In genomic region chr11:51398084-51398483, GRCm38 (mm10) we compare ENCODE assay signal across 21 mouse cellular contexts.
DNase-seq lines count a peak whose midpoint lies in the region; ATAC-seq and TF ChIP-seq lines count a peak whose summit lies in the region.
"Had no signal": no experiment of that assay in that cellular context is flagged by ENCODE, and none has a peak within 500 bp of the region (broad histone marks: within the 10 kb centered on the region; RNA-seq: fewer than 3 reads in every experiment).

No protein-coding gene starts in this region.

- H3K4me1 ChIP-seq in intestine, embryonic 14.5 days (replicated peaks; ENCODE audit: control insufficient read depth, insufficient read depth, low read length), result peaks cover 25% of the 10 kb centered on the region
- 0 out of 2 replicates have a peak, but pooled peaks cover 6% of the 10 kb centered on the region for H3K4me1 ChIP-seq in intestine, embryonic 16.5 days (ENCODE audit: control insufficient read depth, insufficient read depth, low read length)
- no peaks in the 10 kb centered on the region for H3K4me1 ChIP-seq in stomach, postnatal 0 days (replicated peaks; ENCODE audit: control insufficient read depth, insufficient read depth)
- H3K4me1 ChIP-seq: forebrain, embryonic 12.5 days; heart, embryonic 15.5 days; hindbrain, embryonic 13.5 days had no signal

- peak overlapping the region; percentile 48 for H3K27ac ChIP-seq in intestine, embryonic 14.5 days (ENCODE audit: low read depth)
- no peak overlapping the region for H3K27ac ChIP-seq in intestine, embryonic 16.5 days (ENCODE audit: low read length)
- no peak overlapping the region for H3K27ac ChIP-seq in stomach, postnatal 0 days (replicated peaks)
- H3K27ac ChIP-seq: embryonic facial prominence, embryonic 13.5 days; forebrain, embryonic 12.5 days; heart, adult 2 months; heart, embryonic 15.5 days; hindbrain, embryonic 13.5 days; hindbrain, postnatal 0 days had no signal

- no peak for DNase-seq in intestine, embryonic 14.5 days (ENCODE audit: low spot score)
- DNase-seq in lung, postnatal 10 days, result peak; percentile 36
- peak; percentile 79 for DNase-seq in lung, postnatal 36 days
- DNase-seq in stomach, postnatal 0 days (ENCODE audit: low spot score), result no peak
- no peak for DNase-seq in left cerebral cortex, adult 11 months (ENCODE audit: low spot score)
- DNase-seq in frontal cortex, postnatal 36 days (ENCODE audit: low spot score in 2 of 2), result no peak
- DNase-seq: adrenal gland, postnatal 25 days; cerebellum, adult 11 months; cerebellum, adult 8-10 months; cerebellum, postnatal 25 days; gastrocnemius, postnatal 14 days; heart, adult 2 months; heart, postnatal 14 days had no signal

- 58% methylated on average over 5 of the region's 5 CpGs for WGBS in intestine, embryonic 14.5 days
- 63% methylated on average over 5 of the region's 5 CpGs for WGBS in intestine, embryonic 16.5 days
- 42% methylated on average over 5 of the region's 5 CpGs for whole genome bisulfite sequencing in stomach, postnatal 0 days

- no peak overlapping the region for H3K4me3 ChIP-seq in intestine, embryonic 14.5 days (ENCODE audit: low read depth, low read length)
- H3K4me3 ChIP-seq in intestine, embryonic 16.5 days (ENCODE audit: low read length), result no peak overlapping the region
- H3K4me3 ChIP-seq in stomach, postnatal 0 days (ENCODE audit: low read depth, low read length), result no peak overlapping the region
- H3K4me3 ChIP-seq: embryonic facial prominence, embryonic 13.5 days; forebrain, embryonic 12.5 days; heart, adult 2 months; heart, embryonic 15.5 days; hindbrain, embryonic 13.5 days had no signal

- no peak overlapping the region for H3K9ac ChIP-seq in intestine, embryonic 14.5 days (ENCODE audit: low read length)
- no peak overlapping the region for H3K9ac ChIP-seq in intestine, embryonic 16.5 days (ENCODE audit: low read depth, low read length)
- H3K9ac ChIP-seq in stomach, postnatal 0 days (ENCODE audit: low read length), result no peak overlapping the region
- H3K9ac ChIP-seq: embryonic facial prominence, embryonic 13.5 days; forebrain, embryonic 12.5 days; heart, embryonic 15.5 days; hindbrain, embryonic 13.5 days had no signal

- TF ChIP-seq CTCF in stomach, postnatal 0 days (IDR thresholded peaks at IDR 0.05; ENCODE audit: low read depth), result no peak

- H3K36me3 ChIP-seq in intestine, embryonic 14.5 days (ENCODE audit: control insufficient read depth, insufficient read depth, low read length), result no peaks in the 10 kb centered on the region
- H3K36me3 ChIP-seq in intestine, embryonic 16.5 days (ENCODE audit: control insufficient read depth, insufficient read depth, low read length), result no peaks in the 10 kb centered on the region
- H3K36me3 ChIP-seq in stomach, postnatal 0 days (ENCODE audit: control insufficient read depth, insufficient read depth, low read length), result no peaks in the 10 kb centered on the region
- H3K36me3 ChIP-seq: embryonic facial prominence, embryonic 13.5 days; forebrain, embryonic 12.5 days; heart, embryonic 15.5 days; hindbrain, embryonic 13.5 days had no signal

- ATAC-seq in intestine, embryonic 14.5 days (replicated peaks; ENCODE audit: low FRiP score, low TSS enrichment, low read depth), result no peak
- no peak for ATAC-seq in intestine, embryonic 16.5 days
- ATAC-seq in stomach, postnatal 0 days (ENCODE audit: low FRiP score, low TSS enrichment), result peak; percentile 38; the same call in 1 of the 2 replicates
- ATAC-seq: forebrain, embryonic 16.5 days; hindbrain, postnatal 0 days had no signal

- H3K27me3 ChIP-seq in intestine, embryonic 14.5 days (replicated peaks; ENCODE audit: control insufficient read depth, insufficient read depth, low read length), result no peaks in the 10 kb centered on the region
- H3K27me3 ChIP-seq in intestine, embryonic 16.5 days (replicated peaks; ENCODE audit: control insufficient read depth, insufficient read depth, low read length), result no peaks in the 10 kb centered on the region
- H3K27me3 ChIP-seq in stomach, postnatal 0 days (ENCODE audit: control insufficient read depth, insufficient read depth, low read length), result no peaks in the 10 kb centered on the region
- H3K27me3 ChIP-seq: forebrain, embryonic 12.5 days; hindbrain, embryonic 13.5 days had no signal

- TF ChIP-seq EP300 in stomach, postnatal 0 days (optimal IDR thresholded peaks at IDR 0.05), result no peak

- no peak overlapping the region for H3K4me2 ChIP-seq in intestine, embryonic 14.5 days (ENCODE audit: low read length)
- H3K4me2 ChIP-seq in intestine, embryonic 16.5 days (ENCODE audit: low read depth, low read length), result no peak overlapping the region
- no peak overlapping the region for H3K4me2 ChIP-seq in stomach, postnatal 0 days (replicated peaks; ENCODE audit: low read depth)
- H3K4me2 ChIP-seq: embryonic facial prominence, embryonic 13.5 days; forebrain, embryonic 12.5 days; heart, embryonic 11.5 days; heart, embryonic 15.5 days; hindbrain, embryonic 13.5 days had no signal

- H3K9me3 ChIP-seq in intestine, embryonic 14.5 days (ENCODE audit: control insufficient read depth, low read length), result no peaks in the 10 kb centered on the region
- H3K9me3 ChIP-seq in intestine, embryonic 16.5 days (ENCODE audit: control insufficient read depth, low read length), result no peaks in the 10 kb centered on the region
- H3K9me3 ChIP-seq in stomach, postnatal 0 days (ENCODE audit: control insufficient read depth, low read length), result no peaks in the 10 kb centered on the region
- H3K9me3 ChIP-seq: embryonic facial prominence, embryonic 13.5 days; forebrain, embryonic 12.5 days; heart, embryonic 15.5 days; hindbrain, embryonic 13.5 days had no signal

Comparison
In these comparisons a context has a peak if more than half of its experiments do, and no peak if none do; other contexts are left out.
1. DNase-seq: peak in lung, postnatal 10 days (single experiment) and lung, postnatal 36 days (single experiment); none in intestine, embryonic 14.5 days (single experiment), stomach, postnatal 0 days (single experiment), left cerebral cortex, adult 11 months (single experiment) and frontal cortex, postnatal 36 days (0 of 2).